Mouse (Mus musculus) hindbrain, embryonic 11.5 days (tissue): ENCODE data around the gene Nanp. TPM values are rescaled to one million over a fixed set of nuclear protein-coding genes. Genes with fewer than 3 reads are reported as not detected.
A peak's percentile ranks its signal among the peaks of the same experiment; 100 is the strongest.

Experiments
- ATAC-seq: fragments of 200-750 bp; cut with Nextera tagmentation; 2 replicates; pipeline ENCODE4 v1.8.0; 2017; ENCODE audit warnings: mild to moderate bottlenecking, moderate TSS enrichment, moderate library complexity; ENCODE audit not compliant: low FRiP score
- DNase-seq: peaks from one replicate; pipeline ENCODE4 v3.0.0-alpha.2; 2015; ENCODE audit warnings: low spot score
- H3K27ac ChIP-seq: fragments of 300-500 bp; sonication (generic); 2 replicates; pipeline ENCODE4 v1.5.1; 2014; ENCODE audit warnings: mild to moderate bottlenecking, low read depth, low read length
- H3K27me3 ChIP-seq: fragments of 300-500 bp; sonication (generic); 2 replicates; pipeline ENCODE4 v1.6.1; 2014; ENCODE audit warnings: mild to moderate bottlenecking, low read length, moderate library complexity, mixed read lengths; ENCODE audit not compliant: control insufficient read depth, insufficient read depth
- H3K36me3 ChIP-seq: fragments of 300-500 bp; sonication (generic); 2 replicates; pipeline ENCODE4 v1.6.1; 2014; ENCODE audit warnings: mild to moderate bottlenecking, low read length, moderate library complexity, mixed read lengths; ENCODE audit not compliant: control insufficient read depth, insufficient read depth
- H3K4me1 ChIP-seq: fragments of 300-500 bp; sonication (generic); replicated peaks from 2 replicates; pipeline ENCODE4 v1.6.1; 2014; ENCODE audit warnings: low read length, mixed read lengths; ENCODE audit not compliant: control insufficient read depth, insufficient read depth
- H3K4me2 ChIP-seq: fragments of 300-500 bp; sonication (generic); replicated peaks from 2 replicates; pipeline ENCODE4 v1.6.1; 2014; ENCODE audit warnings: mild to moderate bottlenecking, low read depth, low read length
- H3K4me3 ChIP-seq: fragments of 300-500 bp; sonication (generic); 2 replicates; pipeline ENCODE4 v1.5.1; 2014; ENCODE audit warnings: low read depth, low read length
- H3K9ac ChIP-seq: fragments of 300-500 bp; sonication (generic); 2 replicates; pipeline ENCODE4 v1.6.1; 2014; ENCODE audit warnings: low read depth, low read length
- H3K9me3 ChIP-seq: fragments of 300-500 bp; sonication (generic); 2 replicates; pipeline ENCODE4 v1.6.1; 2016; ENCODE audit warnings: low read length; ENCODE audit not compliant: control insufficient read depth
- WGBS: fragments of 180-500 bp; shearing (Covaris S2); extraction: QIAGEN DNeasy Blood & Tissue Kit; methylation state at CpG from one replicate; pipeline ENCODE4 v1.1.7; 2014; 5-methylcytosine and 5-hydroxymethylcytosine counted together
- polyA plus RNA-seq: library from polyadenylated mRNA; unstranded; fragments of >200 nt; fragmentation: Nextera tagmentation; extraction: Ambion mirVana; gene quantifications from 2 replicates; pipeline ENCODE4 v1.2.1, GENCODE M21; 2014

Nanp gene
- polyA plus RNA-seq, 1 experiment from 2014 or later: 42.4 TPM

GRCm38 (mm10) chr2:151003796-151004195 lies 35.4 kb downstream of the Nanp start:
- DNase-seq (no peak), ATAC-seq (no peak)
- no peaks in the 10 kb centered on the region for H3K4me1 ChIP-seq
- no peak overlapping the region for H3K27ac ChIP-seq
- H3K9me3 ChIP-seq: no peaks in the 10 kb centered on the region
- H3K4me2 ChIP-seq: no peak overlapping the region
- H3K9ac ChIP-seq: no peak overlapping the region
- H3K27me3 ChIP-seq: no peaks in the 10 kb centered on the region
- H3K36me3 ChIP-seq: no peaks in the 10 kb centered on the region
- H3K4me3 ChIP-seq: no peak overlapping the region
- 83% methylated on average over 6 of the region's 6 CpGs for WGBS

DNA sequence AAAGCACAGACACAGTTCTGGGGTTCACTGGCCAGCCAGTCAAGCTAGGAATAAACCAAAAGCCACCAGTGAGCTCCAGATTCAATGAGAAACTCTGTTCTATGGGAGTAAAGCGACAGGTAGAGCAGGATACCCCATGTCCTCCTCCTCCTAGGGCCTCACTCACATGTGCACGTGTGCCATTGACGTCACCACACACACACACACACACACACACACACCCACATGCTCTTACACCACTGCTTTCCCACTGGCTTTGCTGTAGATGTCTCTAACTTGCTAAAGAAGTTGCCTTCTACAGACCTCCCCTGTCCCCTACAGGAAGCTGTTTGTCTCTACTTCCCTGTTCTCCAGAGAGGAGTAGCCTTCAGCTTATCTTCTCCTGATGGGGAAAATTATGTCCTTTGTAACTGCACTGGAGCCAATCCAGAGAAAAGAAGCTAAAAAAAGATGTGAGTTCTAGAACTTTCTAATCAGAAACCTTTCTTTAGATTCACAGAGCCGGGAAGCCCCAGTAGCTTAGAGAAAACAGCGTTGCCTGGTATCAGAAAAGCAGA lies 37.5 kb downstream of the Nanp start:
- H3K4me3 ChIP-seq: no peak overlapping the region
- no peak overlapping the region for H3K27ac ChIP-seq
- no peaks in the 10 kb centered on the region for H3K27me3 ChIP-seq
- 91% methylated on average over 5 of the region's 5 CpGs for WGBS
- no peaks in the 10 kb centered on the region for H3K9me3 ChIP-seq
- ATAC-seq: no peak
- no peaks in the 10 kb centered on the region for H3K4me1 ChIP-seq
- no peak overlapping the region for H3K4me2 ChIP-seq
- DNase-seq: no peak
- no peak overlapping the region for H3K9ac ChIP-seq
- no peaks in the 10 kb centered on the region for H3K36me3 ChIP-seq

DNA sequence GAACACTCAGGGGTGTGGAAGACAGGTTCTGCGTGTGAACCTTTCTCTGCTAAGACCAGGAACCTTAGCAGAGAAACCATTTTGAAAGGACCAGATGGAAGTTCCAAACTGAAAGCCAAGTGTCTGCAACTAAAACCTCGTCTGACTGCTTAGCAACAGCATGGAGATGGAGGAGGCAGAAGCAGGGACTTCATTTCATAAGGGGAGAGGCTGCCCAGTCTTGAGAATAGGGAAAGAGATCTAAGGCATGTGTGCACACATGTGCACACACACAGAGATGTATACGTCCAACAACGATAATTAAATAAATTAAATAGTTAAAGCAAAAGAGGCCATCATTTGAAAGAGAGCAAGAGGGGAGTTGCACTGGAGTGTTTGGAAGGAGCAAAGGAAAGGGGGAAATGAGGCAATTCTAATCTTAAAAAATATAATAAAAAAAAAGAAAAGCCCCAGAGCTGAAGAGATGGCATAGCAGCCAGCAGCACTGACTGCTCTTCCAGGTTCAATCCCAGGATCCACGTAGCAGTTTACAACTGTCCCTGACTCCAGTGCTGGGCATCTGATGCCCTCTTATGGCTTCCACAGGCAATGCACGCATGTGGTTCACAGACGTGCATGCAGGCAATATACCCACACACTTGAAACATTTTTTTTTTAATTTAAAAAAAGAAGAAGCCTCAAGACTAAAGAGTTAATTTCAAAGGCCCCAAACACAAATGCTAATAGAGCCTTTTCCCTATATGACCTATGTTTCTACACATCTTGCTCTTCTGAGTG lies 38.6 kb downstream of the Nanp start:
- no peaks in the 10 kb centered on the region for H3K27me3 ChIP-seq
- H3K4me1 ChIP-seq: no peaks in the 10 kb centered on the region
- H3K9me3 ChIP-seq: no peaks in the 10 kb centered on the region
- 50% methylated on average over 7 of the region's 7 CpGs for WGBS
- peak; percentile 84; the same call in 1 of the 2 replicates for ATAC-seq
- no peak overlapping the region for H3K4me3 ChIP-seq
- H3K36me3 ChIP-seq: no peaks in the 10 kb centered on the region
- peak; percentile 66 for DNase-seq
- H3K4me2 ChIP-seq: no peak overlapping the region
- H3K9ac ChIP-seq: no peak overlapping the region
- H3K27ac ChIP-seq: no peak overlapping the region

- Histone ChIP-seq H3K9me3 (no peaks in the 10 kb centered on the region), H3K4me3 (no peak overlapping the region), H3K4me1 (no peaks in the 10 kb centered on the region), H3K9ac (no peak overlapping the region), H3K27ac (no peak overlapping the region), H3K27me3 (no peaks in the 10 kb centered on the region), H3K36me3 (no peaks in the 10 kb centered on the region), H3K4me2 (no peak overlapping the region)
- ATAC-seq: no peak
- whole genome bisulfite sequencing: 76% methylated on average over 3 of the region's 3 CpGs
- DNase-seq: peak; percentile 10
Measured at GRCm38 (mm10) chr2:150999021-150999420, 40.2 kb downstream of the Nanp start.

- H3K9me3 ChIP-seq: no peaks in the 10 kb centered on the region
- no peak overlapping the region for H3K4me2 ChIP-seq
- H3K9ac ChIP-seq: no peak overlapping the region
- H3K4me1 ChIP-seq: no peaks in the 10 kb centered on the region
- ATAC-seq (no peak), DNase-seq (no peak)
- no peak overlapping the region for H3K27ac ChIP-seq
- H3K27me3 ChIP-seq: no peaks in the 10 kb centered on the region
- no peak overlapping the region for H3K4me3 ChIP-seq
- 60% methylated on average over 5 of the region's 5 CpGs for WGBS
- no peaks in the 10 kb centered on the region for H3K36me3 ChIP-seq
Measured at GRCm38 (mm10) chr2:150997618-150998017, 41.6 kb downstream of the Nanp start.

DNA sequence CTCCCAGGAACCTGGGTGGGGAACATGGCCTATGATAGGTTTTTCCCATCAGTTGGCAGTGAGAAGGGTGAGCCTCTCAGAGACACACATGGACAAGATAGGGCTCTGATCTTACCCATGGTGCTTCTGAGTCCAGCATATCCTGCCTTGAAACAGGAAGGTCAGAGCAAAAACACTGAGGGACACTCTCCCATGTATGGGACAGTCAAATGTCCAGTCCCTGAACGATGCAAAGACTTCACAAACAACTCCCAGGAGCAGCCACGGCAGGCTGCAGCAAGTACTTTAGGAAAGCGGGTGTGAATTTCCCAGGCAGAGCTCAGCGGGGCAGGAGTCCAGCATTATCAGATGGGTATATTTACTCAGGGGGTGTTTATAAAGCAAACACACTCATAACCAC lies 43.9 kb downstream of the Nanp start:
- Histone ChIP-seq H3K36me3 (no peaks in the 10 kb centered on the region), H3K4me1 (no peaks in the 10 kb centered on the region), H3K9me3 (no peaks in the 10 kb centered on the region), H3K27ac (no peak overlapping the region), H3K9ac (no peak overlapping the region), H3K27me3 (no peaks in the 10 kb centered on the region), H3K4me3 (no peak overlapping the region), H3K4me2 (no peak overlapping the region)
- WGBS: 83% methylated on average over 4 of the region's 4 CpGs
- ATAC-seq: no peak
- DNase-seq: no peak

GRCm38 (mm10) chr2:150991050-150991449 lies 48.1 kb downstream of the Nanp start:
- no peak for ATAC-seq
- H3K27me3 ChIP-seq: no peaks in the 10 kb centered on the region
- H3K4me2 ChIP-seq: no peak overlapping the region
- H3K4me1 ChIP-seq: no peaks in the 10 kb centered on the region
- H3K9me3 ChIP-seq: no peaks in the 10 kb centered on the region
- 96% methylated on average over 4 of the region's 4 CpGs for WGBS
- no peak overlapping the region for H3K4me3 ChIP-seq
- H3K9ac ChIP-seq: no peak overlapping the region
- H3K36me3 ChIP-seq: no peaks in the 10 kb centered on the region
- no peak overlapping the region for H3K27ac ChIP-seq
- no peak for DNase-seq

GRCm38 (mm10) chr2:150990506-150990905 lies 48.7 kb downstream of the Nanp start:
- no peaks in the 10 kb centered on the region for H3K27me3 ChIP-seq
- H3K4me1 ChIP-seq: no peaks in the 10 kb centered on the region
- H3K9me3 ChIP-seq: no peaks in the 10 kb centered on the region
- no peak overlapping the region for H3K9ac ChIP-seq
- DNase-seq (no peak), ATAC-seq (no peak)
- no peak overlapping the region for H3K4me2 ChIP-seq
- no peak overlapping the region for H3K4me3 ChIP-seq
- WGBS: 94% methylated on average over 2 of the region's 2 CpGs
- no peak overlapping the region for H3K27ac ChIP-seq
- H3K36me3 ChIP-seq: no peaks in the 10 kb centered on the region

GRCm38 (mm10) chr2:150985359-150985758 lies 53.8 kb downstream of the Nanp start:
- Histone ChIP-seq H3K27me3 (no peaks in the 10 kb centered on the region), H3K9me3 (no peaks in the 10 kb centered on the region), H3K27ac (no peak overlapping the region), H3K9ac (no peak overlapping the region), H3K4me2 (no peak overlapping the region), H3K4me3 (no peak overlapping the region), H3K4me1 (no peaks in the 10 kb centered on the region), H3K36me3 (no peaks in the 10 kb centered on the region)
- no peak for DNase-seq
- no peak for ATAC-seq
- 97% methylated on average over 2 of the region's 2 CpGs for WGBS
